Mouse (Mus musculus): ENCODE data around the gene Znhit2. TPM values are rescaled to one million over a fixed set of nuclear protein-coding genes. Genes with fewer than 3 reads are reported as not detected.

The Znhit2 gene
- total and polyA plus RNA-seq, 3 experiments, result 27.0 to 37.3 TPM; not detected in 1

DNA sequence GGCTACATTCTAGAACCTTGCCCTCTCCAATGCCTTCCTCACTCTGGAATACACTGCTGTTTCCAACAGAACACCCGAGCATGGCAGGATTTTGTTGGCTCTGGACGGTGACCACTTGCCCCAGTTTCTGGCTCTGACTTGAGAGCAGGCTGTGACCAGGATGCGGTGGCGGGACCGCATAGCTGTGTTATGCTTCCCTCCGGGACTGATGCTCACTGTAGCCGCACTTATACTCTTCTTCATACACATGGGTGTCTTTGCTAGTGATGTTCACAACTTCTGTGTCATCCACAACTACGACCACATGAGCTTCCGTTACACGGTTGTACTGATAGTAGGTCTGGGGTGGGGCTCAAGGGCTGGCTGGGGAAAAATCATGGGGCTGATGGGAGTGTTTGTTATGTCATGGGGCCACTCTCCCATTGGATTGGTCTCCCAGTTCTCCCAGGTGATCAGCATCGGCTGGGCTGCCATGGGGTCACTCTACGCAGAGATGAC is 19.0 kb downstream of the Znhit2 start, which contains the start of gene Tmem262:
Gene Tmem262 (plus strand): TSS at position 51 of the 498 bp plus-strand sequence.
- no peaks in the 10 kb centered on the region for H3K27me3 ChIP-seq (ENCODE audit: control insufficient read depth in 1 of 2, insufficient read depth in 2 of 2, low read length in 2 of 2)
- H3K27ac ChIP-seq (ENCODE audit: control insufficient read depth, low read depth, low read length), result no peak within 1 kb of the TSS
- peaks cover 0 to 4% of the 10 kb centered on the region in 2 experiments; a peak in 1 of 4 replicates for H3K36me3 ChIP-seq (ENCODE audit: control insufficient read depth in 1 of 2, insufficient read depth in 2 of 2, low read length in 2 of 2)
- peaks cover 0 to 12% of the 10 kb centered on the region in 2 experiments; a peak in 2 of 4 replicates for H3K4me1 ChIP-seq (ENCODE audit: control insufficient read depth in 1 of 2, insufficient read depth in 2 of 2, low read length in 2 of 2)
- TF ChIP-seq MXI1 (IDR thresholded peaks at IDR 0.05; ENCODE audit: low read depth, low read length), result no peak
- no peak for TF ChIP-seq MYB (IDR thresholded peaks at IDR 0.05; ENCODE audit: low read depth, low read length)
- no peak for TF ChIP-seq TAL1 (IDR thresholded peaks at IDR 0.05; ENCODE audit: low read length)
- TF ChIP-seq ZNF384 (IDR thresholded peaks at IDR 0.05; ENCODE audit: low read depth, low read length), result no peak
- no peak for TF ChIP-seq USF2 (IDR thresholded peaks at IDR 0.05; ENCODE audit: borderline replicate concordance in 1 of 2, insufficient read depth in 1 of 2, low read depth in 1 of 2, low read length in 2 of 2)
- H3K9ac ChIP-seq (ENCODE audit: control insufficient read depth, low read depth, low read length, poor library complexity, severe bottlenecking), result no peak within 1 kb of the TSS
- H3K9me3 ChIP-seq (replicated peaks; ENCODE audit: insufficient read depth, low read length), result no peaks in the 10 kb centered on the region
- no peak for DNase-seq (ENCODE audit: low read depth, low spot score)
- H3K79me2 ChIP-seq (ENCODE audit: control insufficient read depth, insufficient read depth, low read length, poor library complexity), result peaks cover 22% of the 10 kb centered on the region
- H3K4me3 ChIP-seq (ENCODE audit: control insufficient read depth in 1 of 2, insufficient read depth in 1 of 2, low read depth in 2 of 2, low read length in 2 of 2), result no peak within 1 kb of the TSS

DNA sequence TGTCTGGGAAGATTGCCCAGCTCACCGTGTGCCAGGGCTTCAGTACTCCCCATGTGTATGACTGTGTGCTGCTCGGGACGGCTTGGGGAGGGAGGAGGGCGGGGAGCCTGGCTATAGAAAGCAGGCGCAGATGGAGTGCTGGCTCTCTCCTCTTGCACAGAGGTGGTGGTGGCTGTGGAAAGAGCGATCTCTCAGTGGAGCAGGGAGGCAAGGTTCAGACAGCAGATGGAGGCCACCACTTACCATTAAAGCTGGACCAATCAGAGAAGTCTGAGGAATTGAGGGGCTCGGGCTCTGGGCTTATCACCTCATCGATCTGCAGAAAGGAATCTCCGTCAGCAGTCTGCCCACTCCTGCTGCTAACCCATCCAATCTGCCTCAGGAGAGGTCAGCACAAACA is 21.2 kb downstream of the Znhit2 start, which contains the start of gene Gm28374:
Gene Gm28374 (minus strand): TSS at position 101 of the 400 bp plus-strand sequence.
- H3K79me2 ChIP-seq (ENCODE audit: control insufficient read depth, insufficient read depth, low read length, poor library complexity), result peaks cover 22% of the 10 kb centered on the region
- TF ChIP-seq TCF12 (IDR thresholded peaks at IDR 0.05; ENCODE audit: low read depth, low read length) (no peak), E2F4 (IDR thresholded peaks at IDR 0.05; ENCODE audit: borderline replicate concordance, low read depth, low read length) (no peak), JUND (IDR thresholded peaks at IDR 0.05; ENCODE audit: low read depth, low read length) (no peak), POLR2AphosphoS5 (IDR thresholded peaks at IDR 0.05; ENCODE audit: borderline replicate concordance, low read depth, low read length) (no peak), GABPA (IDR thresholded peaks at IDR 0.05; ENCODE audit: low read depth, low read length) (no peak), ETS1 (IDR thresholded peaks at IDR 0.05; ENCODE audit: low read depth, low read length) (no peak), ELF1 (IDR thresholded peaks at IDR 0.05; ENCODE audit: low read depth, low read length) (no peak), BHLHE40 (IDR thresholded peaks at IDR 0.05; ENCODE audit: borderline replicate concordance, low read depth, low read length) (no peak)
- no peak within 1 kb of the TSS for H3K4me3 ChIP-seq (ENCODE audit: control insufficient read depth in 1 of 2, insufficient read depth in 1 of 2, low read depth in 2 of 2, low read length in 2 of 2)
- H3K36me3 ChIP-seq (ENCODE audit: control insufficient read depth in 1 of 2, insufficient read depth in 2 of 2, low read length in 2 of 2), result peaks cover 0 to 9% of the 10 kb centered on the region in 2 experiments
- no peak for DNase-seq (ENCODE audit: low read depth, low spot score)
- H3K9ac ChIP-seq (ENCODE audit: control insufficient read depth, low read depth, low read length, poor library complexity, severe bottlenecking), result no peak within 1 kb of the TSS
- H3K27ac ChIP-seq (ENCODE audit: control insufficient read depth, low read depth, low read length), result no peak within 1 kb of the TSS
- no peaks in the 10 kb centered on the region for H3K27me3 ChIP-seq (ENCODE audit: control insufficient read depth in 1 of 2, insufficient read depth in 2 of 2, low read length in 2 of 2)
- H3K4me1 ChIP-seq (ENCODE audit: control insufficient read depth in 1 of 2, insufficient read depth in 2 of 2, low read length in 2 of 2), result peaks cover 0 to 5% of the 10 kb centered on the region in 2 experiments; a peak in 2 of 4 replicates
- no peaks in the 10 kb centered on the region for H3K9me3 ChIP-seq (replicated peaks; ENCODE audit: insufficient read depth, low read length)

Measured in MEL (cell line).